Mouse (Mus musculus) ES-E14 (cell line): ENCODE data around the gene Znhit2.

Experiments
- HCFC1 ChIP-seq: IDR thresholded peaks from 2 replicates; pipeline ENCODE4 v1.6.1; 2012; ENCODE audit warnings: low read length, inconsistent platforms, borderline replicate concordance; ENCODE audit not compliant: insufficient read depth
- MAFK ChIP-seq: IDR thresholded peaks from 2 replicates; pipeline ENCODE4 v1.6.1; 2014; ENCODE audit warnings: mild to moderate bottlenecking, low read depth, low read length, inconsistent platforms; ENCODE audit not compliant: insufficient read depth
- ZC3H11A ChIP-seq: IDR thresholded peaks from 2 replicates; pipeline ENCODE4 v1.6.1; 2012; ENCODE audit warnings: low read depth, mild to moderate bottlenecking, inconsistent platforms, low read length, borderline replicate concordance
- ZNF384 ChIP-seq: IDR thresholded peaks from 2 replicates; pipeline ENCODE4 v1.6.1; 2012; ENCODE audit warnings: low read depth, low read length, inconsistent platforms

GRCm38 (mm10) chr19:6013691-6014090, 47.3 kb upstream of the Znhit2 start:
- TF ChIP-seq ZC3H11A (no peak), MAFK (no peak), HCFC1 (no peak), ZNF384 (no peak)
